Mouse (Mus musculus) hindbrain, embryonic 12.5 days (tissue): Measurements from ENCODE around the gene Rufy3. TPM values are rescaled to one million over a fixed set of nuclear protein-coding genes. Genes with fewer than 3 reads are reported as not detected.
A peak's percentile ranks its signal among the peaks of the same experiment; 100 is the strongest.
"Not testable (repeated sequence)": the region's sequence is repeated elsewhere in the genome, so short reads cannot be mapped to it uniquely, and the experiment has no call there.

Source experiments
- ATAC-seq: fragments of 200-750 bp; cut with Nextera tagmentation; 2 replicates; pipeline ENCODE4 v1.8.0; 2017; ENCODE audit warnings: moderate TSS enrichment; ENCODE audit not compliant: low FRiP score
- H3K27ac ChIP-seq: fragments of 300-500 bp; sonication (generic); 2 replicates; pipeline ENCODE4 v1.5.1; 2016; ENCODE audit warnings: mild to moderate bottlenecking
- H3K27me3 ChIP-seq: fragments of 300-500 bp; sonication (generic); 2 replicates; pipeline ENCODE4 v1.6.1; 2016; ENCODE audit warnings: mild to moderate bottlenecking
- H3K36me3 ChIP-seq: fragments of 300-500 bp; sonication (generic); 2 replicates; pipeline ENCODE4 v1.6.1; 2016; ENCODE audit warnings: mild to moderate bottlenecking
- H3K4me1 ChIP-seq: fragments of 300-500 bp; sonication (generic); 2 replicates; pipeline ENCODE4 v1.6.1; 2016
- H3K4me2 ChIP-seq: fragments of 300-500 bp; sonication (generic); replicated peaks from 2 replicates; pipeline ENCODE4 v1.6.1; 2016; ENCODE audit warnings: mild to moderate bottlenecking
- H3K4me3 ChIP-seq: fragments of 300-500 bp; sonication (generic); 2 replicates; pipeline ENCODE4 v1.5.1; 2016; ENCODE audit warnings: mild to moderate bottlenecking
- H3K9ac ChIP-seq: fragments of 300-500 bp; sonication (generic); 2 replicates; pipeline ENCODE4 v1.6.1; 2016; ENCODE audit warnings: mild to moderate bottlenecking, moderate library complexity
- H3K9me3 ChIP-seq: fragments of 300-500 bp; sonication (generic); replicated peaks from 2 replicates; pipeline ENCODE4 v1.6.1; 2016; ENCODE audit warnings: mild to moderate bottlenecking
- WGBS: fragments of 180-500 bp; shearing (Covaris S2); methylation state at CpG from one replicate; pipeline ENCODE4 v1.1.7; 2016; 5-methylcytosine and 5-hydroxymethylcytosine counted together
- polyA plus RNA-seq: library from polyadenylated mRNA; unstranded; fragments of >200 nt; fragmentation: Nextera tagmentation; extraction: Ambion mirVana; gene quantifications from 2 replicates; pipeline ENCODE4 v1.2.1, GENCODE M21; 2016

The Rufy3 gene
- polyA plus RNA-seq = 229 and 258 TPM in 2 replicates

GRCm38 (mm10) chr5:88564501-88565147 is at the start of gene Rufy3:
TSS of gene Rufy3 (plus strand) at chr5:88565040.
- peak within 1 kb of the TSS; percentile 92 for H3K9ac ChIP-seq
- no peaks in the 10 kb centered on the region for H3K36me3 ChIP-seq
- H3K4me3 ChIP-seq = peak within 1 kb of the TSS; percentile 97
- WGBS = under 1% methylated on average over 50 of the region's 71 CpGs
- H3K9me3 ChIP-seq = no peaks in the 10 kb centered on the region
- H3K4me1 ChIP-seq = peaks cover 7% of the 10 kb centered on the region; the same call in 1 of the 2 replicates
- H3K4me2 ChIP-seq = peak within 1 kb of the TSS; percentile 66
- no peaks in the 10 kb centered on the region for H3K27me3 ChIP-seq
- peak; percentile 90 for ATAC-seq
- H3K27ac ChIP-seq = peak within 1 kb of the TSS; percentile 93

- Histone ChIP-seq H3K27me3 (no peaks in the 10 kb centered on the region), H3K9me3 (no peaks in the 10 kb centered on the region), H3K4me3 (no peak overlapping the region), H3K4me1 (no peaks in the 10 kb centered on the region), H3K36me3 (no peaks in the 10 kb centered on the region), H3K27ac (no peak overlapping the region), H3K4me2 (no peak overlapping the region), H3K9ac (no peak overlapping the region)
- ATAC-seq = no peak
- WGBS = 3% methylated on average over 2 of the region's 2 CpGs
Measured at GRCm38 (mm10) chr5:88519232-88519631, 45.6 kb upstream of the Rufy3 start.

GRCm38 (mm10) chr5:88527657-88528056 is 37.2 kb upstream of the Rufy3 start, which contains the start of gene Jchain:
TSS of gene Jchain (minus strand) at chr5:88527891.
- no peaks in the 10 kb centered on the region for H3K36me3 ChIP-seq
- no peak within 1 kb of the TSS for H3K4me3 ChIP-seq
- H3K4me1 ChIP-seq = no peaks in the 10 kb centered on the region
- H3K27me3 ChIP-seq = no peaks in the 10 kb centered on the region
- H3K27ac ChIP-seq = no peak within 1 kb of the TSS
- no peak within 1 kb of the TSS for H3K9ac ChIP-seq
- no peak within 1 kb of the TSS for H3K4me2 ChIP-seq
- no peak for ATAC-seq
- H3K9me3 ChIP-seq = no peaks in the 10 kb centered on the region
- 94% methylated on average over 3 of the region's 3 CpGs for WGBS

- whole genome bisulfite sequencing = 88% methylated on average over 1 of the region's 1 CpGs
Measured at GRCm38 (mm10) chr5:88530908-88531307, 33.9 kb upstream of the Rufy3 start.

GRCm38 (mm10) chr5:88534697-88535096 is 30.1 kb upstream of the Rufy3 start:
- ATAC-seq = no peak
- no peak overlapping the region for H3K4me3 ChIP-seq

More at GRCm38 (mm10) chr5:88530908-88531307, 33.9 kb upstream of the Rufy3 start:
- H3K4me2 ChIP-seq = no peak overlapping the region
- ATAC-seq = no peak
- no peaks in the 10 kb centered on the region for H3K27me3 ChIP-seq
- no peak overlapping the region for H3K9ac ChIP-seq
- no peaks in the 10 kb centered on the region for H3K4me1 ChIP-seq
- no peaks in the 10 kb centered on the region for H3K9me3 ChIP-seq
- H3K36me3 ChIP-seq = no peaks in the 10 kb centered on the region
- no peak overlapping the region for H3K27ac ChIP-seq
- H3K4me3 ChIP-seq = no peak overlapping the region

GRCm38 (mm10) chr5:88540845-88541244 is 24.0 kb upstream of the Rufy3 start:
- Histone ChIP-seq H3K4me3 (no peak overlapping the region), H3K27me3 (no peaks in the 10 kb centered on the region), H3K9ac (no peak overlapping the region), H3K9me3 (no peaks in the 10 kb centered on the region), H3K27ac (no peak overlapping the region), H3K36me3 (no peaks in the 10 kb centered on the region), H3K4me2 (no peak overlapping the region), H3K4me1 (no peaks in the 10 kb centered on the region)
- no peak for ATAC-seq

More at GRCm38 (mm10) chr5:88534697-88535096, 30.1 kb upstream of the Rufy3 start:
- H3K4me2 ChIP-seq = no peak overlapping the region
- H3K27me3 ChIP-seq = no peaks in the 10 kb centered on the region
- no peaks in the 10 kb centered on the region for H3K4me1 ChIP-seq
- H3K27ac ChIP-seq = no peak overlapping the region
- H3K9ac ChIP-seq = no peak overlapping the region
- WGBS = 67% methylated on average over 3 of the region's 3 CpGs
- no peaks in the 10 kb centered on the region for H3K9me3 ChIP-seq
- no peaks in the 10 kb centered on the region for H3K36me3 ChIP-seq

- Histone ChIP-seq H3K36me3 (no peaks in the 10 kb centered on the region), H3K27ac (no peak overlapping the region), H3K9ac (no peak overlapping the region), H3K27me3 (no peaks in the 10 kb centered on the region), H3K4me1 (no peaks in the 10 kb centered on the region), H3K9me3 (no peaks in the 10 kb centered on the region), H3K4me2 (no peak overlapping the region), H3K4me3 (no peak overlapping the region)
- WGBS = 62% methylated on average over 5 of the region's 5 CpGs
- peak; percentile 56; the same call in 1 of the 2 replicates for ATAC-seq
Measured at GRCm38 (mm10) chr5:88542651-88543282, 22.1 kb upstream of the Rufy3 start.

GRCm38 (mm10) chr5:88544411-88544810 is 20.4 kb upstream of the Rufy3 start:
- not testable (repeated sequence) for H3K27ac ChIP-seq, H3K9ac ChIP-seq, H3K4me3 ChIP-seq, H3K4me2 ChIP-seq, ATAC-seq, H3K27me3 ChIP-seq, H3K36me3 ChIP-seq, H3K9me3 ChIP-seq, H3K4me1 ChIP-seq
- 91% methylated on average over 1 of the region's 1 CpGs for WGBS

- no peaks in the 10 kb centered on the region for H3K4me1 ChIP-seq
- ATAC-seq = no peak
- no peak overlapping the region for H3K4me2 ChIP-seq
- H3K27me3 ChIP-seq = no peaks in the 10 kb centered on the region
- H3K4me3 ChIP-seq = no peak overlapping the region
- no peaks in the 10 kb centered on the region for H3K9me3 ChIP-seq
- no peaks in the 10 kb centered on the region for H3K36me3 ChIP-seq
- no peak overlapping the region for H3K27ac ChIP-seq
- no peak overlapping the region for H3K9ac ChIP-seq
- 90% methylated on average over 7 of the region's 7 CpGs for WGBS
Measured at GRCm38 (mm10) chr5:88545536-88545935, 19.3 kb upstream of the Rufy3 start.

- Histone ChIP-seq H3K4me3 (peak overlapping the region; percentile 82), H3K9me3 (no peaks in the 10 kb centered on the region), H3K4me2 (peak overlapping the region; percentile 53), H3K27ac (peak overlapping the region; percentile 90), H3K9ac (peak overlapping the region; percentile 64), H3K36me3 (peaks cover 9% of the 10 kb centered on the region; the same call in 1 of the 2 replicates), H3K27me3 (no peaks in the 10 kb centered on the region), H3K4me1 (peaks cover 17% of the 10 kb centered on the region)
- 8% methylated on average over 29 of the region's 29 CpGs for WGBS
- peak; percentile 68 for ATAC-seq
Measured at GRCm38 (mm10) chr5:88553271-88554085, 11.4 kb upstream of the Rufy3 start.

- WGBS = under 1% methylated on average over 69 of the region's 76 CpGs
- H3K9me3 ChIP-seq = no peaks in the 10 kb centered on the region
- no peaks in the 10 kb centered on the region for H3K27me3 ChIP-seq
- ATAC-seq = peak; percentile 98
- peak within 1 kb of the TSS; percentile 88 for H3K9ac ChIP-seq
- H3K4me2 ChIP-seq = peak within 1 kb of the TSS; percentile 98
- H3K27ac ChIP-seq = peak within 1 kb of the TSS; percentile 90
- H3K4me1 ChIP-seq = peaks cover 17% of the 10 kb centered on the region
- H3K36me3 ChIP-seq = peaks cover 9% of the 10 kb centered on the region; the same call in 1 of the 2 replicates
- peak within 1 kb of the TSS; percentile 82 for H3K4me3 ChIP-seq
Measured at GRCm38 (mm10) chr5:88554086-88554886, 10.6 kb upstream of the Rufy3 start, which contains the start of gene Utp3. TSS of gene Utp3 (plus strand) at chr5:88554462.
